Mouse (Mus musculus) liver, adult 2 months (tissue): ENCODE measurements at regions not wholly inside any gene's neighbourhood (a gene's known extent, or its start where the extent isn't known, plus 50 kb on each side); places are given as distances from the start of the nearest gene placed in this dataset.

Experiments
- CTCF ChIP-seq: fragments of 200-500 bp; IDR thresholded peaks from 2 replicates; pipeline ENCODE4 v1.5.1; 2011; ENCODE audit warnings: low read depth, low read length, control low read depth
- POLR2A ChIP-seq: fragments of 200-500 bp; IDR thresholded peaks from 2 replicates; pipeline ENCODE4 v1.6.1; 2011; ENCODE audit warnings: low read length, control low read depth; ENCODE audit not compliant: insufficient read depth; ENCODE audit errors: extremely low read depth

- TF ChIP-seq POLR2A, result no peak
- no peak for TF ChIP-seq CTCF
Measured at GRCm38 (mm10) chr10:120526991-120527390, 50.7 kb upstream of the Hmga2 start.
